Mouse (Mus musculus) thymus, adult 2 months (tissue): ENCODE results near the gene Obscn. TPM values are rescaled to one million over a fixed set of nuclear protein-coding genes. Genes with fewer than 3 reads are reported as not detected.
"Not testable (repeated sequence)": the region's sequence is repeated elsewhere in the genome, so short reads cannot be mapped to it uniquely, and the experiment has no call there.

ENCODE experiments used
- DNase-seq: peaks from one replicate; pipeline ENCODE4 v3.0.0; 2021
- H3K27ac ChIP-seq: fragments of 200-500 bp; 2 replicates; pipeline ENCODE4 v1.5.1; 2012; ENCODE audit warnings: low read length, control low read depth; ENCODE audit not compliant: control insufficient read depth, insufficient read depth
- H3K27me3 ChIP-seq: fragments of 200-500 bp; 2 replicates; pipeline ENCODE4 v1.6.1; 2012; ENCODE audit warnings: mild to moderate bottlenecking, low read length, moderate library complexity, mixed read lengths; ENCODE audit not compliant: control insufficient read depth, insufficient read depth
- H3K36me3 ChIP-seq: fragments of 200-500 bp; 2 replicates; pipeline ENCODE4 v1.6.1; 2012; ENCODE audit warnings: mild to moderate bottlenecking, low read length, moderate library complexity; ENCODE audit not compliant: control insufficient read depth, insufficient read depth
- H3K4me1 ChIP-seq: fragments of 200-500 bp; replicated peaks from 2 replicates; pipeline ENCODE4 v1.6.1; 2012; ENCODE audit warnings: low read length; ENCODE audit not compliant: control insufficient read depth, insufficient read depth
- H3K4me3 ChIP-seq: fragments of 200-500 bp; 2 replicates; pipeline ENCODE4 v1.5.1; 2012; ENCODE audit warnings: mild to moderate bottlenecking, low read length, control low read depth, moderate library complexity; ENCODE audit not compliant: control insufficient read depth, insufficient read depth
- CTCF ChIP-seq: fragments of 200-500 bp; IDR thresholded peaks from 2 replicates; pipeline ENCODE4 v1.5.1; 2012; ENCODE audit warnings: mild to moderate bottlenecking, control low read depth, low read length, moderate library complexity, borderline replicate concordance; ENCODE audit not compliant: control insufficient read depth, poor library complexity, insufficient read depth; ENCODE audit errors: extremely low read depth
- POLR2A ChIP-seq: fragments of 200-500 bp; IDR thresholded peaks from 2 replicates; pipeline ENCODE4 v1.6.1; 2012; ENCODE audit warnings: mild to moderate bottlenecking, low read length, control low read depth, moderate library complexity; ENCODE audit not compliant: control insufficient read depth, poor library complexity, insufficient read depth; ENCODE audit errors: extremely low read depth
- WGBS: fragments of 180-500 bp; shearing (Covaris S2); methylation state at CpG from one replicate; pipeline ENCODE4 v1.1.7; 2018; 5-methylcytosine and 5-hydroxymethylcytosine counted together
- polyA plus RNA-seq: library from polyadenylated mRNA; depleted of rRNA; stranded (reverse); fragments of >200 nt; gene quantifications from 2 replicates; pipeline ENCODE4 v1.2.3, GENCODE M21; 2012

Gene Obscn
- polyA plus RNA-seq, 1 experiment: 14.5 TPM

DNA sequence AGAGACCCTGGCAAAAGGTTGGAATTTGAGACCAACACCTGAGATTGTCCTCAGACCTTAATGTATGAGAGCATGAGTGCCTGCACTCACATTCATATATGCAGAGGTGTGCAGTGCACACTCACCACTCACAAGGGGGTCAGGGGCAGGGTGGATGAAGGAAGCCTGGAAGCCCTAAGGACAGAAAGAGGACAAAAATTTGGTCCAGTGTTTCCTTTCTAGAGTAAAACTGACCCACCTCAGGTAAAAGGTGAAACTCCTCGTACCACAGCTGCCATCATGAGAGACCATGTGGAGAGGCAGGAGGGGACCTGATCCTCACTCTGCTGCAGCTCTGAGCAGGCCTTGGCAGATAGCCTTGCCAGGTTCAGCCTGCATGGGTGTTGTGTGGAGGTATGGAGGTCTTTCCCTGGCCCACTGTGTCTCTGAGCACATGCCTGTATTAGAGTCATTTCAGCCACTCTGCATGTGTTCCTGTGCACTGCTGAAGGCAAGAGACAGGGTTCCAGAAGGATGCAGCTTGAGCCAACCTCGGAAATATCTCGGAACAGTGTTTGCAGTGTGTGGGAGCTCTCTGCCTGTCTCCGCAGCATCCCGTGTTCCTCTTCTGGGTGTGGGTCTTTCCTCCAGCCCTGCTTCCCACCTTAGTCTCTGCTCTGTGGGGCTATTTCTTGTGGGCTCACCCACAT, 178.8 kb downstream of the Obscn start:
- no peak for DNase-seq
- peaks cover 22% of the 10 kb centered on the region for H3K4me1 ChIP-seq
- no peaks in the 10 kb centered on the region; the same call in 1 of the 2 replicates for H3K27me3 ChIP-seq
- no peaks in the 10 kb centered on the region; the same call in 1 of the 2 replicates for H3K36me3 ChIP-seq
- no peak for TF ChIP-seq POLR2A
- TF ChIP-seq CTCF: no peak
- 95% methylated on average over 5 of the region's 5 CpGs for WGBS
- no peak overlapping the region for H3K27ac ChIP-seq
- H3K4me3 ChIP-seq: no peak overlapping the region

DNA sequence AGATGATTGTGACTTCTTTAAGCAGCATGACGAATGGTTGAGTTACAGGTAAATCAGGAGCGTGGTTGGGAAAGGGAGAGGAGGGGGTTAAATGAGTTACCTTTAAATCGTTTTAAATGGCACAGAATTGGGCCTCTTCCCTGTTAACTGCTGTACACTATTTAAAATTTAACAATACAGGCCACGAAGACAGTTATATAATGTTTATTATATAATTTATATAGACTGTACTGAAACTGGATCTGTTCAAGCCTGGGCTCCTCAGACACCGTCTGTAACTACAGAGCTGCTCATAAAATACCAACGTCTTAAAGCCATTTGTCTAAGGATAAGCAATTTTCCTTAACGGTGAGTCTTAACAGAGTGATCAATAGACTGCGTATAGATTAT, 180.3 kb downstream of the Obscn start:
- H3K4me1 ChIP-seq: peaks cover 22% of the 10 kb centered on the region
- H3K36me3 ChIP-seq: no peaks in the 10 kb centered on the region; the same call in 1 of the 2 replicates
- no peak for TF ChIP-seq CTCF
- no peak for TF ChIP-seq POLR2A
- WGBS: 32% methylated on average over 8 of the region's 8 CpGs
- no peaks in the 10 kb centered on the region for H3K27me3 ChIP-seq
- no peak for DNase-seq
- H3K4me3 ChIP-seq: no peak overlapping the region
- H3K27ac ChIP-seq: no peak overlapping the region

DNA sequence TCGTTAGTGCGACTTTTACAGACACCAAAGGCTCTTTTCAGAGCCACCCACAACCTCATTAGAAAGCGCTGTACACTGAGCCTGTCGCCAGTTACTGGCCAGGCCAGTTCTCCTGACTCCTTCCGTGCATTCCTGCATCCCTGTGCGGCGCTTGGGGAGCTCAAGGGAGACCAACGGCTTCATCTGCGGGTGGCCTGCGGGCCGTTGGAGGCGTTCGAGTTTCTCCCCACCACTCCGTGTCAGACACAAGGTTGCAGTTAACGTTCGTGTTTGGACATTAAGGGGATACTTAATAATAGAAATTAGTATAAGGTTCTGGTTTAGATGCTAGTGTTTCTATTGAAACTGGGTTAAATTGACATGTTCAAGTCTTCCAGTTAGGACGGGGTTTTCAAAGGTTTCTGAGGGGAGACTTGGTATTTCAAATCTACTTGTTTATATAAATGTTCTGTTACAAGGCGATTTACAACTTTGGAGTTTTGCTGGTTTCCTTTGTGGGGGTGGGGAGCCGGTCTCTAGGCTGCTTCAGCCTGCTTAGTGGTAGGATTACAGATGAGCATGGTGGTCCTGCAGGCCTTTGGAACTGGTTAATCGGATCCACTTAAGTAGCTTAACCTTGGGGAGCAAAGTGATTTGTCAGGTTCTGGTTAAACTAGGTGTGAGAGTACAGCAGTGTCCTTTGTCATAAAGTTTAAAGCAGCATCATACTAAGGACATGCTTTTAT, 180.9 kb downstream of the Obscn start:
- H3K4me3 ChIP-seq: peak overlapping the region; percentile 61
- H3K27ac ChIP-seq: peak overlapping the region; percentile 95
- no peak for TF ChIP-seq CTCF
- TF ChIP-seq POLR2A: no peak; the same call in 1 of the 2 replicates
- no peaks in the 10 kb centered on the region; the same call in 1 of the 2 replicates for H3K36me3 ChIP-seq
- H3K4me1 ChIP-seq: peaks cover 22% of the 10 kb centered on the region
- peak; percentile 45 for DNase-seq
- WGBS: under 1% methylated on average over 20 of the region's 20 CpGs
- H3K27me3 ChIP-seq: no peaks in the 10 kb centered on the region

DNA sequence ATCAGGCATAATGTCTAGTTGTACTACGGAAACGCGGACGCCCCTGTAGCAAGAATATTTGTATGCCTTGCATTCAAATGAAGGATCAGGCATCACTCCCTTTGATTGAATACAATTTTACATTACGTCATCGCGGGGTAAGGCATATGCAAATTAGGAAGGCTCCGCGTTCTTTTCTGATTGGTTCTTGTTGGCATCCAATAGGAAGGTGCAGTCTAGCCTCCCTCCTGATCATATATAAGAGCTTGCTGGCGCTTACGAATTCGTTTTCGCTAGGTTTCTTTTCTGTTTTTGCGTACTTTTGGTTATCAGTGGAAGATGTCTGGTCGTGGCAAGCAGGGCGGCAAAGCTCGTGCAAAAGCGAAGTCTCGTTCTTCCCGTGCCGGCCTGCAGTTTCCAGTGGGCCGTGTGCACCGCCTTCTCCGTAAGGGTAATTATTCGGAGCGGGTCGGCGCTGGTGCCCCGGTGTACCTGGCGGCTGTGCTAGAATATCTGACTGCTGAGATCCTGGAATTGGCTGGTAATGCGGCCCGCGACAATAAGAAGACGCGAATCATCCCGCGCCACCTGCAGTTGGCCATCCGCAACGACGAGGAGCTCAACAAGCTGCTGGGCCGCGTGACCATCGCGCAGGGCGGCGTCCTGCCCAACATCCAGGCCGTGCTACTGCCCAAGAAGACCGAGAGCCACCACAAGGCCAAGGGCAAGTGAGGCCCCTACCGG, 181.6 kb downstream of the Obscn start, which contains the start of the genes Hist3h2a and Trim17:
TSS of gene Hist3h2a (plus strand) at position 266 of the 723 bp plus-strand sequence.
TSS of gene Trim17 (plus strand) at position 266 of the 723 bp plus-strand sequence.
- Histone ChIP-seq H3K36me3 (no peaks in the 10 kb centered on the region; the same call in 1 of the 2 replicates), H3K4me1 (peaks cover 20% of the 10 kb centered on the region), H3K27ac (peak within 1 kb of the TSS; percentile 95), H3K27me3 (no peaks in the 10 kb centered on the region), H3K4me3 (peak within 1 kb of the TSS; percentile 61)
- peak; percentile 86 for DNase-seq
- peak; percentile 73; the same call in 1 of the 2 replicates for TF ChIP-seq CTCF
- peak; percentile 82; the same call in 1 of the 2 replicates for TF ChIP-seq POLR2A
- WGBS: under 1% methylated on average over 49 of the region's 49 CpGs

DNA sequence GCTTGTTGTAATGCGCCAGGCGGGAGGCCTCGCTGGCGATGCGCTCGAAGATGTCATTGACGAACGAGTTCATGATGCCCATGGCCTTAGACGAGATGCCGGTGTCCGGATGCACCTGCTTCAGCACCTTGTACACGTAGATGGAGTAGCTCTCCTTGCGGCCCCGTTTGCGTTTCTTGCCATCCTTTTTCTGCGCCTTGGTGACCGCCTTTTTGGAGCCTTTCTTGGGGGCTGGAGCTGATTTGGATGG, 182.1 kb downstream of the Obscn start:
- not testable (repeated sequence) for H3K36me3 ChIP-seq, DNase-seq, H3K27me3 ChIP-seq
- peaks cover 22% of the 10 kb centered on the region for H3K4me1 ChIP-seq
- H3K27ac ChIP-seq: peak overlapping the region; percentile 84
- H3K4me3 ChIP-seq: peak overlapping the region; percentile 60
- 0% methylated on average over 17 of the region's 17 CpGs for WGBS

DNA sequence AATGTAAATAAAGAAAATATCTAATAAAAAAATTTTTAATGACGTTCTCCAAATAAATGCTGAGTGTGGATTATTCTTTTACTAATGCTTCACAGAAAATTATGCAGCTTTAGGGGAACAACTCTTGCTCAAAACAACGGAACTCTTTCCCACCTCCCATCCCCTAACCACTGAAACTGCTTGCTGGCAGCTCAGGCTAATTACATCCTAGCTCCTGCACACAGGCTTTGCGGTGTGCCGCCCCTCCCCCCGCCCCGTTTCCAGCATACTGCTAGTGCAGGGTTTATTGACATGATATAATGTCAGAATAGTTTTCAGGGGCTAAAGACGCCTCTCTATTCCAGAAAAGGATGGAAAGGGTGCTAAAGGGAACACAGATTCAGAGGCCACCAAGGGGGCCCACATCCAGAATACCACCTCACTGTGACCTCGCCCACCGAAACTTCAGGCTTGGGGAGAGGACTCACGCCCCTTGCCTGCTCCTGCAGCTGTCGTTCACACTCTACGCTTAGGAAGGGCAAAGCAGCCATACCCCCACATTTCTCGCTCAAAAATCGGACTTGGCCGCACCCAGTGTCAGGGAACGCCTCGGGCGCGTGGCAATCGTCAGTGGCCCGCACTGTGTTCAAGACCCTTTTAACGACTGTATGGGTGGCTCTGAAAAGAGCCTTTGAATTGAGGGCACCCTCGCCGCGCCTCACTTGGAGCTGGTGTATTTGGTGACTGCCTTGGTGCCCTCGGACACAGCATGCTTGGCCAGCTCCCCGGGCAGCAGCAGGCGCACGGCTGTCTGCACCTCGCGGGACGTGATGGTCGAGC, 182.6 kb downstream of the Obscn start:
- peak; percentile 63 for DNase-seq
- no peaks in the 10 kb centered on the region for H3K27me3 ChIP-seq
- peaks cover 21% of the 10 kb centered on the region for H3K4me1 ChIP-seq
- no peaks in the 10 kb centered on the region; the same call in 1 of the 2 replicates for H3K36me3 ChIP-seq
- peak overlapping the region; percentile 84 for H3K27ac ChIP-seq
- TF ChIP-seq CTCF (no peak), POLR2A (no peak)
- WGBS: 1% methylated on average over 33 of the region's 33 CpGs
- H3K4me3 ChIP-seq: peak overlapping the region; percentile 60
